Mouse (Mus musculus) testis, adult 2 months (tissue): ENCODE measurements around the gene Akip1.

Experiments used
- CTCF ChIP-seq: fragments of 200-500 bp; IDR thresholded peaks from 2 replicates; pipeline ENCODE4 v1.5.1; 2012; ENCODE audit warnings: low read depth, mild to moderate bottlenecking, inconsistent platforms, low read length, moderate library complexity; ENCODE audit not compliant: control insufficient read depth, insufficient read depth, insufficient replicate concordance
- POLR2A ChIP-seq: fragments of 200-500 bp; IDR thresholded peaks from 2 replicates; pipeline ENCODE4 v1.6.1; 2012; ENCODE audit warnings: low read depth, mild to moderate bottlenecking, inconsistent platforms, low read length, moderate library complexity; ENCODE audit not compliant: control insufficient read depth

DNA sequence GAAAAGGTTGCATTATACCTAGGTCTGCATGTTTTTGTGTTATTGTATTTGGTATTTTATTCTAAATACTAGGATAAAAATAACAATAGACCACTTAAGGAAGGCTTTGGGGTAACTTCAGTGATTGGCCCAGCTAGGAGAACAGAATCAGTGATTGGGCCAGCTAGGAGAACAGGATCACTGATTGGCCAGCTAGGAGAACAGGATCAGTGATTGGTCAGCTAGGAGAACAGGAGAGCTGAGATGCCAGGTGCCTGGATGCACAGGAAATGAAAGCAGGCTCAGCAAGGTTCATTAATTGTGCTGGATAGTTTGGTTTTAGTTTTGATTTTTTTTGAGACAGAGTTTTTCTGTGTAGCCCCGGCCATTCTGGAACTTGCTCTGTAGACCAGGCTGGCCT, 22.6 kb upstream of the Akip1 start:
- TF ChIP-seq CTCF (no peak), POLR2A (no peak)
